Mouse (Mus musculus) gastrocnemius, postnatal 10 days (tissue): ENCODE measurements around the gene Mcm3ap. TPM values are rescaled to one million over a fixed set of nuclear protein-coding genes. Genes with fewer than 3 reads are reported as not detected.

Source experiments
- DNase-seq: peaks from one replicate; pipeline ENCODE4 v3.0.0; 2021; ENCODE audit warnings: mixed read lengths
- long read RNA-seq, 2 experiments: library from polyadenylated mRNA; stranded (forward); transcript quantifications; one replicate each; pipeline ENCODE4 v2.0.0; 2021
- total RNA-seq, 2 experiments: library from RNA; stranded (reverse); gene quantifications; 2 replicates each; pipeline ENCODE4 v1.2.3; 2021

Gene Mcm3ap
- total RNA-seq = 10 to 100 TPM; 25.5 to 27.9 TPM
- long read RNA-seq, experiment 1, full-length matches to known transcripts = 26 of 41 reads
- long read RNA-seq, experiment 1, partial matches to known transcripts = 12 of 41 reads
- long read RNA-seq, experiment 1, other reads (novel, unspliced or antisense) = 3 of 41 reads
- long read RNA-seq, experiment 2, full-length matches to known transcripts = 11 of 24 reads
- long read RNA-seq, experiment 2, partial matches to known transcripts = 7 of 24 reads
- long read RNA-seq, experiment 2, other reads (novel, unspliced or antisense) = 6 of 24 reads

DNA sequence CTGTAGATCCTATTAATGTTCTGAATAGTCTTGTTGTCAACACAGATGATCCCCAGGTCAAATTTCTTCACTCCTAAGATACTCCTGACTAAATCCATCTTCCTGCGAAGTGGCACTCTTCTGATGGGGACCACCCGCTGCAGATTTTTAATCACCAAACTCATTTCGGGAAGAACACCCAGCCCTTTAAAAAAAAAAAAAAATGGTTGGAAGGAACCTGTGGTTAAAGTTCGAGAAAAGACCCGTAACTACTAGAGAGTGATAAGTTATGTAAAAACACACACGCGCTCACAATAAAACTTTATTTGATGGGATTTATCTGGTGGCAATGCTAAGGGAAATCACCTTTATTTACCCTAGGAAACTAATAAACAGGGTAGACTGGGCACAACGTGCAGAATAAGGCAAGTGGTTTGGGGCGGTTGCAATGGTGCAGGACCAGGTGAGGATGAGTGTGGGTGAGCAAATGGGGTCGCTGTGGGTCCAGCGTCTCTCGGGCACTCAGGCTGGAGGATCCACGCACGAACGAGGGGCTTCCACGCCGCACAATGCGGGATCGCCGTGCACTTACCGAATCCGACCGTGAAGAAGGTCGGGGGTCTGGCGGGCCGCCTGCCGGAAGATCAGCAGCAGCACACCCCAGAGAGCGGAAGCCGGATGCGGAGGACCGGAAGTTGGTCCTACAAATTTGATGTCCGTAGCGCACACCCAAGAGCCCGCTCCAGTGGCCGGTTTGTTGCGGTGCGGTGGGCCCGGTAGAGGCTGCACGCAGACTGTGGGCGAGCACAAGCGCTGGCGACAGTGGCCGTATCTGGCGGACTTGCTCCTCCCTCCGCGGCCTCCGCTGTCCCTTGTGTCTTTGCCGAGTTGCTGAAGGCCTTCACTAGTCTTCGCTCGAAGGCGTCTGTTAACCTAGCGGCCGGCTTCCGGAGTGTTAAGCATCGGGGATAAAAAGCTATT is at the start of gene Mcm3ap, which contains the start of gene Ybey:
Gene Mcm3ap (plus strand): TSS at position 725 of the 960 bp plus-strand sequence.
Gene Ybey (minus strand): TSS at position 912 of the 960 bp plus-strand sequence.
- DNase-seq = peak; percentile 89

DNA sequence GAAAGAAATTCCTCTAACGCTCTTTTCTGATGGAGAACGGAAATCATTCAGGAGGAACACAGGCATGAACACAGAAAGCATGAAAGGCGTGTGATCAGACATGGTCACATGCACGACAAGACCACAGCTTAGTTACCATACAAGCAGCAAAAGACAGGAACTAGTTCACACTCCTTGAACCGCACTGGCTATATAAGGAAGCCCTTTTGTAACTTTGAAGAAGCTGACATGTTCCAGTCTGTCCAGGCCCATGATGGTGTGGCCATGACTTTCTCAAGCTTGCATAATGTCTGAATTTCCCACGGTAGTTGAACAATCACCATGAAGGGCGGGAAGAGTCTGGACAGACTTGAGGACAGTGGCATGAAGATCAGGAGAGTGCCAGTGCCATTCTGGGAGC is 43.1 kb upstream of the Mcm3ap start:
- no peak for DNase-seq

DNA sequence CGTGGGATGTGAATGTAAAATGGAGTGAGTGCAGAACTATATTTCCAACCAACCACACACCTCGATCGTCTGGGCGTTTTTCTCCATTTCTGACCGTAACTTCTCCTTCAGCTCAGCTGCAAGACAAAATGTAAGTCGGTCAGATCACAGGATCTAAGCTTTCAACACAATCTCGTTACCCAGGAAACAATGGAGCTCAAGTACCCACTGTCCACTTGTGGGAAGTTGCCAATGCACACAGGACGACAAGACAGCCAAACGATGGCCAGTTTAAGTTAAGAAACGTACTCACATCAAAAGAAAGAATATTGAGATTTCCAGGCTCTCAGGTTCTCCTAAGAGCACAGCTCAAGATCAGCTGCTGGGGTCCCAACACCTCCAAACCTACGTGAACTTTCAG is 34.8 kb upstream of the Mcm3ap start:
- DNase-seq = no peak

DNA sequence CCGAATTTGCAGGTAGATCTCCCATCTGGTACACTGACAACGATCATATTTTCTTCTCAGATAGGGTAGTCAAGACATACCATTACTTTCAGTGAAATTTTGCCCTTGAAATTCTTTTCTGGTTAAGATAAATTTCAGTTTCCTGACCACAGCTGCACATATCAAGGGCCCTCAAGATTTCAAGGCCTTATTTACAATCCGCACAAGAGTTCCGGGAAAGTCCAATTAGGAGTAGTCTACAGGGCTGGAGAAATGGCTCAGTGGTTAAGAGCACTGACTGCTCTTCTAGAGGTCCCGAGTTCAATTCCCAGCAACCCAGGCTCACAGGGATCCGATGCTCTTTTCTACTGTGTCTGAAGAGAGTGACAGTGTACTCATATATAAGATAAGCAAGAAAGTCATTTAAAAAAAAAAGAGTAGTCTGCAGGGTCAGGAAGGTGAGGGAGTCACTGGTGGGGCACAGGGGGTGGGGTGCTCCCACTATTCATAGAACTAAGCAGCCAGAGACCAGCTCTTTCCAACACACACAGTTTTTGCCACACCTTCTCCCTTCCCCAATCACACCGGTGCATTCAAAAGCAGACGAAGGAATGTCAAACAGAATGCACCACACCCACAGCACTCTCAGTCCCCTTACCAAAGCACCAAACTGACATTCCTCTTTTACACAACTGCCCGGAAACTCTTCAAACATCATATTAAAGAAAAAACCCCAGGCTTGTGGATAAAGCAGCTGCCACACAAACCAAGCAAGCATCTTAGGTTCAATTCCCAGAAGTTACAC is 29.4 kb upstream of the Mcm3ap start:
- no peak for DNase-seq

DNA sequence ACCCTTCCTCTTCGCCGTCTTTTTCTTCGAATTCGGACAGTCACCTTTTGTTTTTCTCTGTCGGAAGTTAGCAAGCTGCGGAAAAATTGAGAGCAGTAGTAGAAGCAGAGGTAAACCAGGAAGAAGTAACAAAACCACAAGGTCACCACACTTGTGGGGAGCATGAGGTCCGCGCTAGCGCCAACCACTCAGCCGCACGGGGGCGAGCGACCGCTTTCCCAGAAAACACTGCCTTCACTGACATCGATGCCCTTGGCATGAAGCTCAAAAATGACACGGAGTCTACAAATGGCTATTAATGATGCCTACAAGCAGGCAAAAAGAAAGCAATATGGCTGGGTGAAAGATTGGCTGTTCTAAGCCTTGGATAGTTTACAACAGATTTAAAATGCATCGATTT is 28.4 kb upstream of the Mcm3ap start, which contains the start of gene AC141477.1:
Gene AC141477.1 (minus strand): TSS at position 164 of the 400 bp plus-strand sequence.
- DNase-seq = no peak

DNA sequence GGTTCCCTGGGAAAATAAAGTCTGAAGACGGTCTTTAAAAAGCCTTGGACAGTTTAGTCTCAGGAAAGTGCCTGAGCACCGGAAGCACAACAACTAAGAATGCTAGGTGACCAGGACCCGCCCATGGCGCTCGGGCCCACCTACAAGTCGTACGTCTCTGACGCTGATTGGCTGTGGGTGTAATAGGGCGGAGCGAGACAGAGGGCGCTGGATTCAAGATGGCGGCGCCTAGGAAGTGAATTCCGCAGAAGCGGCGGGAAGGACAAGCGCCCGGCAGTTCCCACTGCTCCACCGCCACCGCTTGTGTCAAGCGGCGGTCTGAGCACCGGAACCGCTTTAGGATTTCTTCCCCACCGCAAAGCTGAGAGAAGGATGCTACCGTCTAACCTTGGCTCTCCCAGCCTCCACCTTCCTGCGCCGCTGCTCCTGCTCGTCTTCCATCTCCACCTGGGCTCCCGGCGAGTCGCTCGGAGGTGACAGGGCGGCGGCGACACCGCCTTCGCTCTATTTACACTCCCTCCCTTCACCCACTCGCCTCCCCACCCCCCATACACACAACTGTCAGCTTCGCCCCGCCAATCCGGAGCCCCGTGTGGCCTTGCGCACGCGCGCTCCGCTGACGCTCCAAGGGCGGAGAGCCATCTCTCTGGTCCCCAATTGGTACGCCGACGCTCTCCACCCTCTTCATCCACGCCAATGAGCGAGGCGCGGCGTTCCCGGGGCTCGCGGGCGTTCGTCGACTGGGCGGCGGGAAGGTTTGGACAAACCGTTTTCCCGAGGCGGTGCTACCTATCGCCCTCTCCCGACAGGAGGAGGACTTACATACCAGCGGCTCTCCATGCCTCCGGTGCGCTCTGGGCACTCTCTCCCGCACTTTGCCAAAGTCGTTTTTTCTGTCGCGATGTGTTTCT is 26.3 kb upstream of the Mcm3ap start, which contains the start of gene Pcnt:
Gene Pcnt (minus strand): TSS at position 609 of the 911 bp plus-strand sequence.
- DNase-seq = peak; percentile 98

DNA sequence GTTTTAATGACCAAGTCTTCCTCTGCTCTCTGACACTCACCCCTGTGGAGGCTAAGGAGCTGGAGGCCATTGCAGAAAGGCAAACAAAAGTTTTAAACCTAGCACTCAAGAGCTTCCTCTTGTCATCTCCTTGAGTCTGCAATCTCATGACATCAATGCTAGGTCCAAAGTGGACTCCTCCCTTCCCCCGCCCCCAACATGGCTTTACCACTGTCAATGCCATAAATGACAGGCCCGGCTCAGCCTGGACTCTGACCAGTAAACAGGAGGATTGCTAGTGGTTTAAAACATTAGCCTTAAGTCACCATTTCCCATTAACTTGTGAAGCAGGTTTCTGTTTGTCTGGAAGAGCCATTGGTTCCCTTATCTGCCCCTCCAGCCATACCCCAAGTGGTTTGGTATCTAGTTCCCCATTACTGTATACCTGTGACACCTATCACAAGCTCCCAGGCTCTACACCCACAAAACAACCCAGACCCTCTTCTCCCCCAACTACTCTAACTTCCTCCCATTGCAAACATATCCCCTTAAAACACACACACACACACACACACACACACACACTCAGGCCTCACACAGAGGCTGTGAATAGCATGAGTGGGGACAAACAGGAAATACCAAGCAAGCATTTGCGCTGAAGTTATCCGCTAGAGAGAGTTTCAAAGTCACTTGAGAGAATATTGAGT is 22.6 kb upstream of the Mcm3ap start:
- no peak for DNase-seq

DNA sequence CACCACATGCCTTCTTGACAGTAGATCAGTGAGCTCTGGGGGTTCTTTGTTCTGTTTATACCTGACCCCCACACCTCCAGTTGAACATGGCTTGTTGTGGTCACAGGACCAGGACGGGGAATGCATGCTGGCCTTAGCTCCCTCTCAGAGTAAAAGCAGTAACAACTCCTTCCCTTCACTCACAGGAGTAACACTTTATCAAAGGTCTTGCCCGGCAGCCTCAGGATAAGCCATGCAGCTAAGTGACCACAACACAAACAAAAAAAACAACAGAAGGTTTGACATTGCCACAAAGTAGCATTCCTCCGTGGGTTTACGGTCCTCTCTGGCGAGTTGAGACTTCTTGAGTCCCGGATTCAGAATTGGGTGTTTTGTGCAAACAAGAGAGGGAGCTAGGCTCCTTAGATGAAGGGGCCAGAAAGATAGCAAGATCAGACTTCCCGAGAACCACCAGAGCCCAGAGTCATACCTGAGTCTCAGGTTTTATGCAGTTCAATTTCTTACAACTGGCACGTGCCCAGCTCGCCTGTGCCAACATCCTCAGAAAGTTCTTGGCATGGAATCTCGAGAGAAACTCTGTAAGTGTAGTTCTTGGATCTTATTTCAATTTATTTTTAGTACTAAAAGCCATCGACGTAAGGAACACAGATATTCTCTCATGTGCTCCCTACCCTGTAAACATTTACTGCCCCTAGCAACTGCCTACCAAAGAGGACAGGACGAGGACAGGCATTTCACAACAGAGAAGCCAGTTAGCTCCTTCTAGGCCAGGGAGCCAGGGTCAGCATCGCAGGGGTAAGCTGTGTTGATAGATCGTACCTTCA is 21.1 kb upstream of the Mcm3ap start:
- DNase-seq = peak; percentile 43

DNA sequence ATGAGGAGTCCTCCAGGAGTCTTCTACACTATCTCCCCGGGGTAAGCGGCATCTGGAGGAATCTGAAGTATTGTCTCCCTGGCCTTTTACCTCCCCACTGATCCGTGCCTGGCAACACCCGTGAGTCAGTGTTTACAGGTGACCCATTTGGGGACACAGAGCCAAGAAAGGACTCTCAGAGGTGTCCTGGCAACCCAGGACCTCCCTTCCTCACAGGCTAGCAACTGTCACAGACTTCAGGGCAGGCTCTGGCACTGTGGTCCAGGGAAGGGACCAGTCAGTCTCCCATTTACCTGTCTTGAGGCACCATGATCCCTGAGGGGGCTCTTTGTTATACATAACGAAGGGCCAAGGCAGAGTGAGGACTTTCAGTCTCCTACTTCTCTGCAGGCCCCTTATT is 19.9 kb upstream of the Mcm3ap start, which contains the start of gene 2610028H24Rik:
Gene 2610028H24Rik (plus strand): TSS at position 231 of the 400 bp plus-strand sequence.
- DNase-seq = no peak

DNA sequence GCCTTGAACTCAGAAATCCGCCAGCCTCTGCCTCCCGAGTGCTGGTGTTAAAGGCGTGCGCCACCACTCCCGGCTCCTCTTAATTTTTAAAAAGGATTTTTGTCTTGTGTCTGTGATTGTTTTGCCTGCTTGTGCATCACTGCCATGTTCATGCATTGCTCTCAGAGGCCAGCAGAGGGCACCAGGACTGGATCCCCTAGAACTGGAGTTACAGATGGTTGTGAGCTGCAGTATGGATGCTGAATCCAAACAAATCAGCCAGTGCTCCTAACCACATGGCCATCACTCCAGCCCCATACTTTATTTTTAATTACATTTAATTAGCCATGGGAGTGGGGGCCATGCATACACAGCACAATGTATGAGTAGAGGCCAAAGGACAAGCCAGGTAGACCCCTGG is 13.4 kb upstream of the Mcm3ap start:
- DNase-seq = peak; percentile 53

DNA sequence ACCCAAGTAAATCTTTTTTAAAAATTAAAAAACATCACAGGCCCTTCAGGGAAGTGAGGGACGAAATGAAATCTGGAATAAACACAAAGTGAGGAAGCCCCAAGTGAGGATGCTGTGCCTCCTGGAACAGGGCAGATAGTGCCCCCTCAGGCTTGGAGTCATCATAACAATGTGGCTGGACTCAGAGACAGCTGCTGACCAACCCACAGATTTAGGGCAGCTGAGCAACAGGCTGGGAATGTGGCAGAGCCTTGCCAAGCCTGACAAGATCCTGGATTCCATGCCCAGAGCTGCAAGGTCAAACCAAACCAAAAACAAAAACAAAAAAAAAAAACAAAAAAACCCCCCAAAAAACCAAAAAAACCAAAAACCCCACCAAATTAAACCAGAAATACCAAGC is 7.5 kb upstream of the Mcm3ap start:
- DNase-seq = no peak

DNA sequence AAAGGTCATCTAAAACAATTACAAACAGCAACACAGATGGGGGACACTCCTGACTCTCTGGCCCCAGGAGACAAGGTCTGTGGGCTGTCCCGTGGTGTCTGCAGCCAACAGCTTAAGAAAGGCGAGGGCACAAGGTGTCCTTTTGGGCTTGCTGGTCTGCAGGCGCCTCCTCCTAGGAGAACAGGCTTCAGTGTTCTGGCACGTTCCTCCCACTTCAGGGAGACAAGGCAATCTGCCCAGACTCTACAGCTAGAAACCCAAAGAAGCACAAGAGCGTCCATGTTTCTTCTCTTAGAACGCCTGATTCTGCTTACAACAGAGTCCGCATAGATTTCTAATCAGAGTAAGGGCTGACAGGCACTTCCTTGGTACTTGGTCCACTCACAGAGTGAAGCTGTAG is 6.4 kb upstream of the Mcm3ap start:
- no peak for DNase-seq

DNA sequence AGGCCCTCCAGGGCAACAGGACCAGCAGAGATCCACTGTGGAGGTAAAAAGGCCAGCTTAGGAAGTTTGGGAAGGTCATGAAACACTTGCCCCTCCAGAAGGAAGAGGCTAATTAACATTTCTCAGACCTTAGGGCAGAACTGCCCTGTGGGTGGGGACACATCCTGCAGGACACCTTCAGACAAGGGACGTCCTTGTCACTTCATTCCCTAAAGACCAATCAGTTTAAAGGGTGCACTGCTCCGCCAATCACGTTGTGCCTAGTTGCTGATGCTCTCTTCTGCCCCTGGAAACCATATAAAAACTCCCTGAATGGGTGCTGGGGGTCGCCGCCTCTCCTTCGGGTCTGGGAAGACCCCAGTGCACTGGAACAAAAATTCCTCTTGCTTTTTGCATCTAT is 6.0 kb upstream of the Mcm3ap start:
- DNase-seq = no peak

DNA sequence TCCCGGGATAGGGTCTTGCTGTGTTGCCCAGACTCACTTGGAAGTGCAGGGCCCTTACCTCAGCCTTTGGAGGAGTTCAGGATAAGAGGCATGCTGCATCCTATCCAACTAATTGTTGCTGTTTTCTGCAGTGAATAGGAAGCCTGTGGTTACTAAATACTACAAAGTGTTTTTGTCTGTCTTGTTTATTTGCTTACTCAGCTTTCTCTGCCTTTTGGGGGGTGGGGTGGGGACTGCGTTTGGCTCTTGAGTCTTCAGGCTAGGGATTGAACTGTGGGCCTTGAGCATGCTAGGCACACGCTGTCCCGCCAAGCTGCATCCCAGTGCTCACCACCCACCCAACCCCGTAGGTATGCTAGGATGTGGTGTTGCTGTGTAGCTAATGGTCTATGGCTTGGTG is 5.0 kb downstream of the Mcm3ap start:
- no peak for DNase-seq

DNA sequence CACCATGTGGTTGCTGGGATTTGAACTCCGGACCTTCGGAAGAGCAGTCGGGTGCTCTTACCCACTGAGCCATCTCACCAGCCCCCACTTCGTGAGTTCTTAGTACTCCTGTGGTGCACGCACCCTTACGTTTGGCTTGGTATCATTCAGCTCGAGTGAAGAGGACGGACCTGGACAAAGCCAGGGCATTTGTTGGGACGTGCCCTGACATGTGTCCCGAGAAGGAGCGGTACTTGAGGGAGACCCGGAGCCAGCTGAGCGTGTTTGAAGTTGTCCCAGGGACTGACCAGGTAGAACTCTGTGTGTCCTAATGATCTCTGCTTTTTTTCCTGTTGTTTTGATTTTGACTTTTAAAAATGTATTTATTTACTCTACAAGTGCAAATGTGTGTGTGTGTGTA is 12.1 kb downstream of the Mcm3ap start:
- no peak for DNase-seq

DNA sequence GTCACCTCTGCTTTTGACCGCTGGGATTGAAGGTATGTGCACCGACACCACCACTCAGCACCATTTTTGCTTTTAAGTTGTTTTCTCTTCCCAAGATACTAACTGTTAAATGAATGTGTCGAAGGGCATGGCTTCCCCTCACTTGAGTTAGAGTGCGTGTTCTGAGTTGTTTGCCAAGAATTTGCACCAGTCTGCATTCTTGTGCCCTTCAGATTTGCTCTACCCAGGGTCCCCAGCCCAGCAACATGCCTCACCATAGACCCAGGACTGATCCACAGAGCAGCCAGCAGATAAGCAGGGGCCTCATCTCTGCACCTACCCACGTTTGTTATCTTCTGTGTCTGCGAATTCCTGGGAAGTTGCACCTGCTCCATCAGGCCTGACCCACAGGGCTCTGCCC is 12.8 kb downstream of the Mcm3ap start:
- no peak for DNase-seq

DNA sequence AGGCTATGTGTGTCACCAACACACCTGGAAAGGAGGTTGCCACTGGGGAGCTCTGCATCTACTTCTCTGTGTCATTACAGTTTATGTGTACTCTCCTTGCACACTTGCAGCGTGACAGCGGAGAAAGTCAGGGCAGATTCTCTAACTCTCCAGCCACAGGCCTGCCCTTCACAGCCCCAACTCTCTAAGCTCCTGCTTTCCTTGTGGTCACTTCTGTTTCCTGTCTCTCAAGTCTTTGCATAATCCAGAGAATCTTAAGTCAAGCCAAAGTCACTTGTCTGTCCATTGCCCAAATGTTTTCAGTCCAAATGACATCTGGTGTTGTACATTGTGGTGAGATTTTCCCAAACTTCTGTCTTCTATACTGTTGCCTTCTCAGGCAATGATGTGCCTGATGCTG is 17.6 kb downstream of the Mcm3ap start:
- DNase-seq = no peak

DNA sequence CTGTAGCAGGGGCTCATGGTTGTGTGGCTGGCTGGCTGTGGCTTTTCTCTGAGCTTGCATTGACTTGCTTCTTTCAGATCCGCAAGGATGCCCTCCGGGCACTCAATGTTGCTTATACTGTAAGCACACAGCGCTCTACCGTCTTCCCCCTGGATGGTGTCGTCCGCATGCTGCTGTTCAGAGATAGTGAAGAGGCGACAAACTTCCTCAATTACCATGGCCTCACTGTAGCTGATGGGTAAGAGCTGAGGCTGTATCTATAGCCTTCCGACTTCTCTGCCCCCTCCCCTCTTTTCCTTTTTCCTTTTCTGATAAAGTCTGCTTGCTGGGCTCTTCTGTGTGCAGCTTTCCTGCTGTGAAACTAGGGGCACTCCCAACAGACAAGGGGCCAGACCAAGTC is 19.5 kb downstream of the Mcm3ap start:
- no peak for DNase-seq

DNA sequence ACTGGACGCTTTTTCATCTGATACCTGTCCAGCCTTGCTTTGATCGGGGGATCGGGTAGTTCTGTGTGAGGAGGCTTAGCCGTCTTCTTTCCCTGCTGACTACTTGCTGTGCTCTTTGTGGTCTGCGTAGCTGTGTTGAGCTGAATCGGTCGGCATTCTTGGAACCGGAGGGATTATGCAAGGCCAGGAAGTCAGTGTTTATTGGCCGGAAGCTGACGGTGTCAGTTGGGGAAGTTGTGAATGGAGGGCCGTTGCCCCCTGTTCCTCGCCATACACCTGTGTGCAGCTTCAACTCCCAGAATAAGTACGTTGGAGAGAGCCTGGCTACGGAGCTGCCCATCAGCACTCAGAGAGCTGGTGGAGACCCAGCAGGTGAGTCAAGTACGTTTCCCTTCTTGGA is 20.5 kb downstream of the Mcm3ap start:
- DNase-seq = no peak

DNA sequence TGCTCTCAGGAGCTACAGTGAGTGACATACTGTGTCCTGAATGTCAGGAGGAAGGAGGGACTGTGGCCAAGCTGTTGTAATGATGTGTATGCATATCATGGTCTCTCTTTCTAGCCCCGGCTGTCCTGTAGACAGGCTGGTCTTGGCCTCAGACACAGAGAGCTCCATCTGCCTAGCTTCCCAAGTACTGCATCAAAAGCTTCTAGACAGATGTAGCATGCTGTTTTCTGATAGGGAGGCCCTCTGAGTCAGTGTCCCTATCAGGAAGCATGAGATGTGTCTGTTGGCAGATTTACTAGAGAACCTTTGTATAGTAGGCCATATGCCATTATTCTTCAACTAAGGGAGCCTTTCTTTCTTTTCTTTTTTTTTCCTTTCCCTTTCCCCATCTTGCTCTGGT is 24.8 kb downstream of the Mcm3ap start:
- DNase-seq = no peak
